Mouse (Mus musculus) embryonic fibroblast, embryonic 13.5 days (primary cell): ENCODE data around the gene Camk2d.

Experiments used
- CTCF ChIP-seq: IDR thresholded peaks from 2 replicates; pipeline ENCODE4 v1.5.1; 2011; ENCODE audit warnings: mild to moderate bottlenecking, control low read depth, low read length, moderate library complexity, borderline replicate concordance; ENCODE audit not compliant: insufficient read depth
- POLR2A ChIP-seq: IDR thresholded peaks from 2 replicates; pipeline ENCODE4 v1.6.1; 2011; ENCODE audit warnings: low read depth, mild to moderate bottlenecking, control low read depth, low read length, moderate library complexity

DNA sequence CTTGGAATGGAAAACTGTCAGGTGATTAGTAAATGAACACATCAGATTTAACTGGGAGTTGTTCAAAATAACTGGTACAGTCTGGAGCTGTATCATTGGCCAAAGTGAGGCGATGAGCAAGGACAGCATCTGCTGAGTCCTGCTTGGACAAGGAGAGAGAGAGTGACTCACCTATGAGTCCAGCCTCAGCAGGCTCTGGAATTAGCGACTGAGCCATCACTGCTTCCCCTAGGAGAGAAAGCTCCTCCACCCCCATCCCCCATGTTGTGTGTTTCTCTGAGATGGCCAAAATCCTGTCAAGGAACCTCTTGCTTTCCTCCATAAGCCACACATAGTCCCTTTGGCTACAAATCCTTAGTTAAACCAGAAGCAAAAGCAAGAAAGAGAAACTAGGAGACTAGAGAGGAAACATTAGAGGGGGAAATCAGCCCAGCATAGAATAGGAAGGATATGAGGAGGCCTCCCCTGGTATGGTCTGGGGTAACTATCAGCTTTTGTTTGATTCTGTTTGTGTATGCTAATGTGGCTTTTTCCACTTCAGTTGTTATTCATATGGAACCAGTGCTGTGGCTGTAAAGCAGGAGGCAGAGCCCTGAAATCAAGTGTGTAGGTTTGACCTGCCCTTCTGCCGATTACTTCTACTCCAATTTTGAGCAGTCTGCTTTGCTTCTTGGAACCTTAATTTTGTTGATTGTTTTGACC, 148.5 kb downstream of the Camk2d start:
- no peak for TF ChIP-seq CTCF
- TF ChIP-seq POLR2A: no peak
